Mouse (Mus musculus) gastrocnemius, postnatal 10 days (tissue): ENCODE measurements at regions not wholly inside any gene's neighbourhood (a gene's known extent, or its start where the extent isn't known, plus 50 kb on each side); places are given as distances from the start of the nearest gene placed in this dataset.

ENCODE experiments used
- DNase-seq: peaks from one replicate; pipeline ENCODE4 v3.0.0; 2021; ENCODE audit warnings: mixed read lengths

GRCm38 (mm10) chr14:113566885-113567284, 252.5 kb downstream of the Tpm3-rs7 start:
- no peak for DNase-seq

DNA sequence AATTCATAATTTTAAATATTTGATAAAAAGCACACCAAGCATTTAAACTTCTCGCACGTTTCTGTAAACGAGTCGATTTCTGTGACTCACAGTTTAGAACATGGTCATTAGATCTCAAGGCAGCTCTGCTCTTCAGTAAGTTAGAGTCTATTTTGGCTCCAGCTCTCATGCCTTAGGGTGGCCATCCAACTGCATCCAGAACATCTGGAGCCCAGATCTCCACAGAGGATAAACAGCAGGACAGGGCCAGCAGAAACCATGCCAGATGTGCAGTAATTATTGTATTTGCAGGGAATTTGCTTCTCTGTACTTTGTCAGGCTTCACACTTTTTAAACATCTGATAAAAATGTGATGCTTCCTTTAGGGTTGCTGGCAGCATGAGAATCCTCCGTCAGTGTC, 276.4 kb downstream of the Tpm3-rs7 start:
- DNase-seq: peak; percentile 9

- DNase-seq: no peak
Observed at GRCm38 (mm10) chr14:113627115-113627514, 312.7 kb downstream of the Tpm3-rs7 start.

- no peak for DNase-seq
Observed at GRCm38 (mm10) chr14:113651296-113651695, 336.9 kb downstream of the Tpm3-rs7 start.

- no peak for DNase-seq
Observed at GRCm38 (mm10) chr14:113656864-113657263, 342.5 kb downstream of the Tpm3-rs7 start.

DNA sequence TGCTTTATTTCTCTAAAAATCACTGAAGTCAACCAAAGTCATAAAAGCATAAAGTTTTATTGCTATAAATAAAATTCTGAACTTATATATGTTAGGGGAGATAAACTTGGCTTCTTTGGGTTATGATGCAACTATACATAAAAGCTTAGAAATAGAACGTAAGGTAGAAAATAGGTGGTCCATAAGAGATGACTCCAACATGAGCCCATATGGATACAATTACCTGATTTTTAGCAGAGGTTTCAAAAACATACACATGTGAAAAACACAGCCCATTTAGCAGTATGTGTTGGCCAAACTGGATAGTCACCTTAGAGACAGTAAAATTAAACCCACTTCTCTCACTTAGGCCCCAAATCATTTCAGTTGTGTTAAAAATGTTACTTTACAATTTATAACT, 354.3 kb downstream of the Tpm3-rs7 start:
- DNase-seq: no peak

GRCm38 (mm10) chr14:113669386-113669785, 355.0 kb downstream of the Tpm3-rs7 start:
- DNase-seq: no peak

GRCm38 (mm10) chr14:113710953-113711352, 396.5 kb downstream of the Tpm3-rs7 start:
- DNase-seq: no peak
